Mouse (Mus musculus) brain, embryonic 14.5 days (tissue): Measurements from ENCODE around the gene Akap4. TPM values are rescaled to one million over a fixed set of nuclear protein-coding genes. Genes with fewer than 3 reads are reported as not detected.
A peak's percentile ranks its signal among the peaks of the same experiment; 100 is the strongest.

Experiments used
- DNase-seq: peaks from one replicate; pipeline ENCODE4 v3.0.0-alpha.2; 2011; ENCODE audit warnings: low read depth
- CTCF ChIP-seq: fragments of 200-500 bp; IDR thresholded peaks from 2 replicates; pipeline ENCODE4 v1.5.1; 2012; ENCODE audit warnings: inconsistent platforms, mild to moderate bottlenecking, moderate library complexity, borderline replicate concordance; ENCODE audit not compliant: insufficient read depth, insufficient read length; ENCODE audit errors: extremely low read depth
- POLR2A ChIP-seq: fragments of 200-500 bp; IDR thresholded peaks from 2 replicates; pipeline ENCODE4 v1.6.1; 2012; ENCODE audit warnings: mild to moderate bottlenecking, inconsistent platforms, borderline replicate concordance; ENCODE audit not compliant: poor library complexity, insufficient read depth, insufficient read length, severe bottlenecking; ENCODE audit errors: extremely low read depth
- polyA plus RNA-seq: library from polyadenylated mRNA; depleted of rRNA; stranded (reverse); fragments of >200 nt; gene quantifications from 2 replicates; pipeline ENCODE4 v1.2.3, GENCODE M21; 2012; rRNA removed

Gene Akap4
- polyA plus RNA-seq, result not detected in 2 replicates

- DNase-seq, result no peak
- TF ChIP-seq CTCF (no peak), POLR2A (no peak)
These were observed at the start of gene Akap4 for GRCm38 (mm10) chrX:7067219-7067618. Gene Akap4 (plus strand): TSS chrX:7067519.

GRCm38 (mm10) chrX:7041519-7041918 is 25.8 kb upstream of the Akap4 start, which contains the start of gene Ccnb3:
Gene Ccnb3 (minus strand): TSS chrX:7041619.
- TF ChIP-seq POLR2A (no peak), CTCF (no peak)
- no peak for DNase-seq

- DNase-seq, result no peak
- TF ChIP-seq POLR2A (no peak), CTCF (no peak)
These were observed 10.3 kb upstream of the Akap4 start for GRCm38 (mm10) chrX:7057056-7057455.

GRCm38 (mm10) chrX:7057634-7058033 is 9.7 kb upstream of the Akap4 start:
- no peak for TF ChIP-seq POLR2A
- TF ChIP-seq CTCF, result no peak
- no peak for DNase-seq

- TF ChIP-seq POLR2A (no peak), CTCF (no peak)
- no peak for DNase-seq
These were observed 3.2 kb upstream of the Akap4 start for GRCm38 (mm10) chrX:7064109-7064508.

GRCm38 (mm10) chrX:7068002-7068401 is 683 bp downstream of the Akap4 start:
- no peak for DNase-seq
- TF ChIP-seq POLR2A (no peak), CTCF (no peak)

- DNase-seq, result peak; percentile 9
- TF ChIP-seq POLR2A, result no peak
These were observed 12.6 kb downstream of the Akap4 start for GRCm38 (mm10) chrX:7079820-7080429.

- TF ChIP-seq CTCF (no peak), POLR2A (no peak)
- DNase-seq, result no peak
These were observed 18.6 kb downstream of the Akap4 start for GRCm38 (mm10) chrX:7085878-7086277.

- TF ChIP-seq CTCF, result no peak
- no peak for TF ChIP-seq POLR2A
- DNase-seq, result no peak
These were observed 23.0 kb downstream of the Akap4 start for GRCm38 (mm10) chrX:7090323-7090722.

- TF ChIP-seq POLR2A (no peak), CTCF (no peak)
- peak; percentile 2 for DNase-seq
These were observed 35.0 kb downstream of the Akap4 start for GRCm38 (mm10) chrX:7102280-7102679.

GRCm38 (mm10) chrX:7114885-7115284 is 47.6 kb downstream of the Akap4 start:
- TF ChIP-seq CTCF, result no peak
- no peak for TF ChIP-seq POLR2A
- DNase-seq, result peak; percentile 67

GRCm38 (mm10) chrX:7121618-7122280 is 54.4 kb downstream of the Akap4 start:
- TF ChIP-seq CTCF (no peak), POLR2A (no peak)
- DNase-seq, result no peak

Other genes with a start within 250 kb of the Akap4 start
- gene Ccnb3, start 25.9 kb upstream of the Akap4 start, polyA plus RNA-seq, result 0.01 TPM in 1 of 2 replicates, not detected in the other